Mouse (Mus musculus): Measurements from ENCODE around the gene Stxbp1. TPM values are rescaled to one million over a fixed set of nuclear protein-coding genes. Genes with fewer than 3 reads are reported as not detected.
"Not testable (repeated sequence)": the region's sequence is repeated elsewhere in the genome, so short reads cannot be mapped to it uniquely, and the experiment has no call there.

Stxbp1 gene
- total RNA-seq, 2 experiments from 2014 or later = 0.09 to 0.48 TPM

DNA sequence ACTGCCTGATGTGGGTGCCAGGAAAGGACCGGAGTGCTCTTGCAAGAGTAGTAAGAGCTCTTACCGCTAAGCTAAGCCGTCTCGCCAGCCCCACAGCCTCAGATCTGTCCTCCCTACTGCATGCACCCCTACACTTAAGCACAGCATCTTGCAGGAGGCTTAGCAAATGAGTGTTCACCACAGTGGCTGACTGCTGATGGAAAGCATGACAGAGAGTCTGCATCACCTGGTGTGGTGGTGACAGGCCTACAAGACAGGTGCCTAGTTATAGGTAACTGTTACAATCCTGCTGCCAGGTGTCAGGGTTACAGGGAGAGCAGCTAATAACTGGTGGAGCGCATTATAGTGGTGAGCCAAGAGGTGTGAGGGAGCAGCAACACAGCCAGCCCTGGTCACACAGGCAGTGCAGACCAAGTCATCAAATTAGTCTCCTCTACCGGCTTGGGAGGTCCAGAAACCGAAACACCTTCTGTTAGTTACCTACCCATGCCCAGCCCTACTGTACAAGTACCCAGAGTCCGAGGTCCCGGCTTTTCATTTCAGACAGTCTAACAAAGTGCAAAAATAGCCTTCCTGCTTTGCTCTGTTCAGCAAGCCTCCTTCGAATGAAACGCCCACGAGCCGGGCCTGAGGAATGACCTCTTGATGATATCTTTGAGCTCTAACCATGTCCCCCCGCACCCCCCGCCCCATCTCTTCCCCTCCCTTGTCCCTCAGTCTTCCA, 28.1 kb upstream of the Stxbp1 start:
- ATAC-seq (ENCODE audit: poor library complexity, severe bottlenecking) = no peak

- no peak for ATAC-seq (ENCODE audit: poor library complexity, severe bottlenecking)
Measured at GRCm38 (mm10) chr2:32874070-32874469, 27.0 kb upstream of the Stxbp1 start.

- ATAC-seq (ENCODE audit: poor library complexity, severe bottlenecking) = no peak
Measured at GRCm38 (mm10) chr2:32870275-32871100, 23.4 kb upstream of the Stxbp1 start.

DNA sequence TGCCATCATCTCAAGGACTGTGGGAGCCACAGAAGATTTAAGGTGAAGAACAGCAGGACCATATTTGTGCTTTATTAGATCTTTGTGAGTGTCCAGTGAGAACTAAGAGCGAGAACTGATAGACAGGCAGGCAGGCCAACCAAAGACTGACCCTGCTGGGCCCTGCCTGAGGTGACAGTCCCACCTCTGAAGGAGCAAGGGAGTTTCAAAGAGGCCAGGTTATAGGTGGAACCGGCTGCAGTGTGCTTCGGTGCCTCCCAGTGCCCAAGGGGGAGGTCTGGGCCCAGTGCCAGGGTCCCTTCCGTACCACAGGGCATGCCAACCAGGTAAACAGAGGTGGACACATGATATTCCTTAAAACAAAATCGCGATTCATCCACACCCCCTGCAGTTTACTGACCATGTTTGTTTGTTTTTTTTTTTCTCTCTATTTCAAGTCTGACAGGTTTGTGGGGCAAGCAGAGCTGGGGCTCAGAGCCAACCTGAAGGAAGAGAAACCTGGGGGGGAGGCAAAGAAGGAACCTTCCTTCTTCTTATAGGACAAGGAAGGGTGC, 22.8 kb upstream of the Stxbp1 start:
- no peak for ATAC-seq (ENCODE audit: poor library complexity, severe bottlenecking)

DNA sequence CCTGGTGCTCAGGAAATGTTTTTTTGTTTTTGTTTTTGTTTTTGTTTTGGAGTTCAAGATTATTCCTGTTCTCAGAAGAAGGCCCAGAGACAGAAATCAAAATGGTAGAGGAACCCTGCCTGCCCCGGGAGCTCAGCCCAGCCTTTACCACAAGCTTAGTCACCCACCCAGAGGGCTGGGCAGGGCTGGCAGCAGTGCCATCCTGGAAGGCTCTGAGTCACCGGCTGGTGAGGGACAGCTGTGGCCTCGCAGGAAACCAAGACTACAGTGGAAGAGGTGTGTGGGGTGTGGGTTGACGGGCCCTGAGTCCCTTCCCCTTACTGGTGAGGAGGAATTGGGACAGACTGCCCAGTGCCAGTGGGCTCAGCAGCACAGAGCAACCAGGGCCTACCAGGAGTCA, 20.3 kb upstream of the Stxbp1 start:
- peak; percentile 94 for ATAC-seq (ENCODE audit: poor library complexity, severe bottlenecking)

GRCm38 (mm10) chr2:32864755-32865154, 17.7 kb upstream of the Stxbp1 start:
- ATAC-seq (ENCODE audit: poor library complexity, severe bottlenecking) = no peak

DNA sequence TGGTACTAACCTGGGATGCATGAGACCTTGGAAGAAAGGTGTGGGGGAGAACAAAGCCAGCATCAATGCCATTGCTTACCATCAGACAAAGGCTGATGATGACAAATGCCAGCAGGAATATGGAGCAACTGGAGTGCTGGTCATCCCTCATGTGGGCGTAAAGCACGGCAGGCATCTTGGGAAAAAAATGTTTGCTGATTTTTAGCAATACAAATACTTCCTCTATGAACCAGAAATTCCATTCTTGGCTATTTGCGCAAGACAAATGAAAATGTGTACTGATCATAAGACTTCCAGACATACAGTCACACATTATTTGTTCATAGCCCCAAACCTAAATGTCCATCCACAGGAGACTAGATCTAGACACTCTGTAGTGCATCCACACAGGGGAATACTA, 16.3 kb upstream of the Stxbp1 start:
- ATAC-seq (ENCODE audit: poor library complexity, severe bottlenecking) = no peak

DNA sequence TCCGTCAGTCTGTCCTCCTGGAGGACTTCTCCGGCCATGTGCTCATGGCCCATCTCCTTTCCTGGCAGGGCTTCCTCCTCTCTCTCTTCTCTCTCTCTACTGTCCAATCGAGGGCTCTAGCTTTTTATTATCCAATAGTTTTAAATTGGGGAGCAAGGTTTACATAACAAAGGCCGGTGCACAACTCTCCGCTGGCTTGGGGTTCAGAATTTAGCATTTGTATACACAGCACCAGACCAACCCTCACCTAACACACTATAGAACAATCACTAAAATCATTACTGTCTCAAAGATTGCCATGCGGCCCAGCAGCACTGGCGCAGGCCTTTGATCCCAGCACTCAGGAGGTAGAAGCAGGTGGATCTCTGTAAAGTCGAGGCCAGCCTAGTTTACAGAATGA, 13.8 kb upstream of the Stxbp1 start:
- no peak for ATAC-seq (ENCODE audit: poor library complexity, severe bottlenecking)

DNA sequence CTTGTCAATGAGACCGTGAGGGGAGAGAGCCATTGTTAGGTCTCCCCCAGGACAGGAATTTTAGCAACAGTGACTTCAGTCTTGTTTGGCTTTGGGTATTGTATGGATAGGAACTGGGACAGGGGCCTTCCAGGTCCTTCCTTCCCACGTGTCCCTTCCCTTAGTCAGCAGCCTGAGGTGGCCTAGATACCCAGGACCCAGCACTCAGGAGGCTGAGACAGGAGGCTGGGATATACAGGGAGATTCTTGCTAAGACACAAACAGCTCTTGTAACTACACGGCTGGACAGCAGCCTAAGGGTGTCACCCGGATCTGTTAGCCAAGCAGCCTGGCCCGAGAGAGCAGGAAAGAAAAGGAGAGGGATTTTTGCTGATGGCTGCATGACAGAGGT, 12.6 kb upstream of the Stxbp1 start:
- no peak for ATAC-seq (ENCODE audit: poor library complexity, severe bottlenecking)

GRCm38 (mm10) chr2:32859010-32859621, 12.1 kb upstream of the Stxbp1 start:
- peak; percentile 75 for ATAC-seq (ENCODE audit: poor library complexity, severe bottlenecking)

DNA sequence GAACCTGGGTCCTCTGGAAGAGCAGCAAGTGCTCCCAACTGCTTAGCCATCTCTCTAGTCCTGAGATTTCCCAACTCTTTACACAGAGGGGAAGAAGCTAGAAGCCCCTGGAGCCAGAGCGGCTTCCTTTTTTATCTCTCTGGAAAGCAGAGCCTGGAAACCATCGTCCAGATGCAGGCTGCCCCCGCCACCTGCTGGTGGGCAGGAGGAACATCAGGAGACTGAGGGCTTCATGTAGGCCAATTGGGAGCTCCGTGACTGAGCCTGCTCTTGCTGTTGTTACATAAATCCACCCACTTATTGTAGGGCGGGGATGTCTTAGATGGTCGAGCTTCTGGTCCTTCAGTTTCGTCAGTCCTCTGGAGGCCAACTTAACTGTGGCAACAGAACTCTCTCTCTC, 10.5 kb upstream of the Stxbp1 start:
- ATAC-seq (ENCODE audit: poor library complexity, severe bottlenecking) = peak; percentile 90

- ATAC-seq (ENCODE audit: poor library complexity, severe bottlenecking) = no peak
Measured at GRCm38 (mm10) chr2:32855790-32856465, 8.9 kb upstream of the Stxbp1 start.

DNA sequence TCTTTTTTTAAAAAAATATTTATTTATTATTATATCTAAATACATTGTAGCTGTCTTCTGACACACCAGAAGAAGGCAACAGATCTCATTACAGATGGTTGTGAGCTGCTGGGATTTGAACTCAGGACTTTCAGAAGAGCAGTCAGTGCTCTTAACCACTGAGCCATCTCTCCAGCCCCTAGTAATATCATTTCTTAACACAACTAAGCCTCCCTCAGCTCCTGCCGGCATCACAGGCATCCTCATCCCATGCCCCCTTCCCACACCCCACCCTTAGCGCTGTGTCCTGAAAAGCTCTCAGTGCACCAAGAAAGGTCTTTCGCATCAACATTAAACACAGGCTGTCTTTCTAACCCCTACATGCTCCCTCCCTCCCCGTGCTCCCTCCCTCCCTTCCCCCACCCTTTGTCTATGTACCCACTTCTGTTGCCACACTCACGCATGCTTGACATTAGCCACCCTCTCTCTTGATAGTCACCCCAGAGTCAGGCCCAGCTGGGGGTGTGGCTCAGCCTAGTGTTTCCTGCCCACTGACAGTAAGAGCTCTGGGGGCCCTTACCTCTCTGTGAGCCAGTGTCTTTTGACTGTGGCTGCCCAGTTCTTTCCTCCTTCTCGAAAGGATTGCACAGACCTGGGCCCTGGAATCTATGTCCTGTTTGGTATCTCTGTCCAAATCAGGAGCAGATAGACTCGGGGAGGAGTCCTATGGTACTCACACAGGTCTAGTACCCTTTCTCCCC, 8.2 kb upstream of the Stxbp1 start:
- ATAC-seq (ENCODE audit: poor library complexity, severe bottlenecking) = no peak

DNA sequence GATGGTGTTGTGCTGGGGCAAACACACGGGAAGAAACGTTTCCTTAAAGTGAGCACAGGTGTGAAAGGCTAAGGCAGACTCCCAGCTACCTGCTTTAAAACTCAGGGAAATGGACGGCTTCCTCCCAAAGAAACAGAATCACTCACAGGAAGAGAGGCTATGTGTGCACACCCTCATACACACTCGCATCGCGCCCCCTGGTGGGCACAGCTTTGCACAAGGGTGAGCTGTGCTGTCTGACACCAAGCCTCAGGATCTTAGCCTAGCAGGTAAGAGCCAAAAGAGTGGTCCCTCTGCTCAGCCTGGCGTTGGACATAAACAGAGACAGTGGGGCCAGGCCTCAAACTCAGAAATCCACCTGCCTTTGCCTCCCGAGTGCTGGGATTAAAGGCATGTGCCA, 7.2 kb upstream of the Stxbp1 start:
- peak; percentile 78 for ATAC-seq (ENCODE audit: poor library complexity, severe bottlenecking)

DNA sequence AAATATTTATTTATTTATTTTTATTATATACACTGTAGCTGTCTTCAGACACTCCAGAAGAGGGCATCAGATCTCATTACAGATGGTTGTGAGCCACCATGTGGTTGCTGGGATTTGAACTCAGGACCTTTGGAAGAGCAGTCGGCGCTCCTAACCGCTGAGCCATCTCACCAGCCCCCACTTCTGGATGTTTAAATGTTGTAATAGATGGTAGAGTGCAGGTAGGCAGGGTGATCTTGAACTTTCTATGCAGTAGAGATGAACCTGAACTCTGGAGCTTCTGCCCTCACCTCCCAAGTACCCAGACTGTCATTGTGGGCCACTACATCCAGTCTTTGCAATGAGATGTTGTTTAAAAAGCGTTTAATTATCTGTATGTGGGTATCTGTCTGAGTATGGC, 6.7 kb upstream of the Stxbp1 start:
- not testable (repeated sequence) for ATAC-seq (ENCODE audit: poor library complexity, severe bottlenecking)

GRCm38 (mm10) chr2:32852156-32852555, 5.1 kb upstream of the Stxbp1 start:
- no peak for ATAC-seq (ENCODE audit: poor library complexity, severe bottlenecking)

DNA sequence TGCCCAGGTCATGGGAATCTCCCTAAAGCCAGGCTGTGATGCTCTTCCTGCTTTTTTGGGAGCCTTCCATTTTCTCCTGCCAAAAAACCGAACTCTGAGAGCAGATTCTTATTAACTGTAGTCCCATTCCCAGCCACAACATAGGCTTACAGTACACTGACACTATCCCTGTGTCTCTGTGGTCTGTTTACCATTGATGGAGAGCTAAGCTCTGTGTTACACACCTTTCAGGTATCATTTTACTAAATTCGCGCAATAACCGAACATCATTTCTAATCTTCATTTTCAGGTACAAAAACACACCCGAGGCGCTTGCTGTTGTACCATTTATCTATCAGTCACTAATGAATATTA, 400 bp upstream of the Stxbp1 start:
- ATAC-seq (ENCODE audit: poor library complexity, severe bottlenecking) = peak; percentile 23; the same call in 1 of the 2 replicates

- 0 out of 2 replicates have a peak, but pooled peaks have one; percentile 10 for ATAC-seq (ENCODE audit: poor library complexity, severe bottlenecking)
Measured at GRCm38 (mm10) chr2:32846101-32846804, 792 bp downstream of the Stxbp1 start.

GRCm38 (mm10) chr2:32845572-32846100, 1.4 kb downstream of the Stxbp1 start:
- no peak for ATAC-seq (ENCODE audit: poor library complexity, severe bottlenecking)

Data from megakaryocyte, adult 5-6 weeks (primary cell).